Mouse (Mus musculus) forebrain, embryonic 12.5 days (tissue): ENCODE results near the gene Spata46. TPM values are rescaled to one million over a fixed set of nuclear protein-coding genes. Genes with fewer than 3 reads are reported as not detected.

Experiments used
- ATAC-seq: fragments of 200-750 bp; cut with Nextera tagmentation; 2 replicates; pipeline ENCODE4 v1.8.0; 2017; ENCODE audit warnings: moderate TSS enrichment; ENCODE audit not compliant: low FRiP score
- H3K27ac ChIP-seq: fragments of 300-500 bp; sonication (generic); 2 replicates; pipeline ENCODE4 v1.5.1; 2016; ENCODE audit warnings: mild to moderate bottlenecking
- H3K27me3 ChIP-seq: fragments of 300-500 bp; sonication (generic); 2 replicates; pipeline ENCODE4 v1.6.1; 2016; ENCODE audit warnings: mild to moderate bottlenecking
- H3K36me3 ChIP-seq: fragments of 300-500 bp; sonication (generic); replicated peaks from 2 replicates; pipeline ENCODE4 v1.6.1; 2016; ENCODE audit warnings: mild to moderate bottlenecking
- H3K4me1 ChIP-seq: fragments of 300-500 bp; sonication (generic); 2 replicates; pipeline ENCODE4 v1.6.1; 2016
- H3K4me2 ChIP-seq: fragments of 300-500 bp; sonication (generic); 2 replicates; pipeline ENCODE4 v1.6.1; 2016; ENCODE audit warnings: mild to moderate bottlenecking, moderate library complexity
- H3K4me3 ChIP-seq: fragments of 300-500 bp; sonication (generic); replicated peaks from 2 replicates; pipeline ENCODE4 v1.5.1; 2016; ENCODE audit warnings: mild to moderate bottlenecking
- H3K9ac ChIP-seq: fragments of 300-500 bp; sonication (generic); 2 replicates; pipeline ENCODE4 v1.6.1; 2016; ENCODE audit warnings: mild to moderate bottlenecking
- H3K9me3 ChIP-seq: fragments of 300-500 bp; sonication (generic); 2 replicates; pipeline ENCODE4 v1.6.1; 2016
- WGBS: fragments of 180-500 bp; shearing (Covaris S2); methylation state at CpG from one replicate; pipeline ENCODE4 v1.1.7; 2016; 5-methylcytosine and 5-hydroxymethylcytosine counted together
- polyA plus RNA-seq: library from polyadenylated mRNA; unstranded; fragments of >200 nt; fragmentation: Nextera tagmentation; extraction: Ambion mirVana; gene quantifications from 2 replicates; pipeline ENCODE4 v1.2.1, GENCODE M21; 2016

The Spata46 gene
- polyA plus RNA-seq = 1.5 and 2.1 TPM in 2 replicates

GRCm38 (mm10) chr1:170308503-170308902 is at the start of gene Spata46:
Gene Spata46 (plus strand): TSS chr1:170308803.
- Histone ChIP-seq H3K9ac (no peak within 1 kb of the TSS), H3K4me3 (no peak within 1 kb of the TSS), H3K27ac (no peak within 1 kb of the TSS), H3K4me1 (peaks cover 6% of the 10 kb centered on the region; the same call in 1 of the 2 replicates), H3K36me3 (0 out of 2 replicates have a peak, but pooled peaks cover 3% of the 10 kb centered on the region), H3K27me3 (no peaks in the 10 kb centered on the region), H3K4me2 (no peak within 1 kb of the TSS), H3K9me3 (no peaks in the 10 kb centered on the region)
- WGBS = 92% methylated on average over 4 of the region's 4 CpGs
- no peak for ATAC-seq

- no peak overlapping the region for H3K27ac ChIP-seq
These were observed 38.3 kb upstream of the Spata46 start for GRCm38 (mm10) chr1:170270281-170270680.

GRCm38 (mm10) chr1:170270696-170271095 is 37.9 kb upstream of the Spata46 start:
- Histone ChIP-seq H3K4me1 (no peaks in the 10 kb centered on the region), H3K9me3 (peaks cover 14% of the 10 kb centered on the region; the same call in 1 of the 2 replicates), H3K36me3 (no peaks in the 10 kb centered on the region), H3K27me3 (no peaks in the 10 kb centered on the region), H3K4me2 (no peak overlapping the region), H3K27ac (no peak overlapping the region), H3K4me3 (no peak overlapping the region), H3K9ac (no peak overlapping the region)
- ATAC-seq = no peak
- 87% methylated on average over 4 of the region's 4 CpGs for WGBS

More at GRCm38 (mm10) chr1:170270281-170270680, 38.3 kb upstream of the Spata46 start:
- H3K9ac ChIP-seq = no peak overlapping the region
- WGBS = 91% methylated on average over 6 of the region's 6 CpGs
- 0 out of 2 replicates have a peak, but pooled peaks cover 11% of the 10 kb centered on the region for H3K9me3 ChIP-seq
- H3K36me3 ChIP-seq = no peaks in the 10 kb centered on the region
- H3K27me3 ChIP-seq = no peaks in the 10 kb centered on the region
- ATAC-seq = no peak
- no peak overlapping the region for H3K4me3 ChIP-seq
- no peaks in the 10 kb centered on the region for H3K4me1 ChIP-seq
- H3K4me2 ChIP-seq = no peak overlapping the region

- peaks cover 4% of the 10 kb centered on the region; the same call in 1 of the 2 replicates for H3K9me3 ChIP-seq
- no peaks in the 10 kb centered on the region for H3K27me3 ChIP-seq
- no peak overlapping the region for H3K9ac ChIP-seq
- no peaks in the 10 kb centered on the region for H3K4me1 ChIP-seq
- H3K4me3 ChIP-seq = no peak overlapping the region
- no peak for ATAC-seq
- H3K27ac ChIP-seq = no peak overlapping the region
- H3K4me2 ChIP-seq = no peak overlapping the region
- H3K36me3 ChIP-seq = no peaks in the 10 kb centered on the region
These were observed 35.4 kb upstream of the Spata46 start for GRCm38 (mm10) chr1:170273252-170273651.

GRCm38 (mm10) chr1:170277016-170277415 is 31.6 kb upstream of the Spata46 start, which contains the start of gene Sh2d1b1:
Gene Sh2d1b1 (plus strand): TSS chr1:170277320.
- no peak within 1 kb of the TSS for H3K9ac ChIP-seq
- no peaks in the 10 kb centered on the region for H3K36me3 ChIP-seq
- H3K4me3 ChIP-seq = no peak within 1 kb of the TSS
- 99% methylated on average over 3 of the region's 3 CpGs for WGBS
- no peak within 1 kb of the TSS for H3K4me2 ChIP-seq
- H3K27me3 ChIP-seq = no peaks in the 10 kb centered on the region
- no peak for ATAC-seq
- H3K27ac ChIP-seq = no peak within 1 kb of the TSS
- H3K4me1 ChIP-seq = no peaks in the 10 kb centered on the region
- peaks cover 4% of the 10 kb centered on the region; the same call in 1 of the 2 replicates for H3K9me3 ChIP-seq

GRCm38 (mm10) chr1:170282415-170283129 is 26.0 kb upstream of the Spata46 start:
- no peak overlapping the region for H3K4me2 ChIP-seq
- H3K36me3 ChIP-seq = no peaks in the 10 kb centered on the region
- H3K27me3 ChIP-seq = no peaks in the 10 kb centered on the region
- H3K4me3 ChIP-seq = no peak overlapping the region
- no peaks in the 10 kb centered on the region for H3K9me3 ChIP-seq
- WGBS = 77% methylated on average over 4 of the region's 4 CpGs
- H3K4me1 ChIP-seq = no peaks in the 10 kb centered on the region
- H3K27ac ChIP-seq = no peak overlapping the region
- H3K9ac ChIP-seq = no peak overlapping the region
- ATAC-seq = no peak

GRCm38 (mm10) chr1:170292239-170292951 is 16.2 kb upstream of the Spata46 start:
- Histone ChIP-seq H3K4me3 (no peak overlapping the region), H3K4me2 (no peak overlapping the region), H3K27me3 (no peaks in the 10 kb centered on the region), H3K9ac (no peak overlapping the region), H3K27ac (no peak overlapping the region), H3K4me1 (peaks cover 6% of the 10 kb centered on the region; the same call in 1 of the 2 replicates), H3K36me3 (no peaks in the 10 kb centered on the region), H3K9me3 (no peaks in the 10 kb centered on the region)
- WGBS = 43% methylated on average over 9 of the region's 9 CpGs
- peak; percentile 68 for ATAC-seq

- Histone ChIP-seq H3K4me2 (no peak overlapping the region), H3K9me3 (no peaks in the 10 kb centered on the region), H3K9ac (no peak overlapping the region), H3K4me3 (no peak overlapping the region), H3K36me3 (no peaks in the 10 kb centered on the region), H3K4me1 (peaks cover 6% of the 10 kb centered on the region; the same call in 1 of the 2 replicates), H3K27ac (no peak overlapping the region), H3K27me3 (no peaks in the 10 kb centered on the region)
- no peak for ATAC-seq
- WGBS = 73% methylated on average over 5 of the region's 5 CpGs
These were observed 15.3 kb upstream of the Spata46 start for GRCm38 (mm10) chr1:170293257-170293656.

GRCm38 (mm10) chr1:170294786-170295570 is 13.6 kb upstream of the Spata46 start:
- ATAC-seq = no peak
- H3K27me3 ChIP-seq = no peaks in the 10 kb centered on the region
- H3K9ac ChIP-seq = no peak overlapping the region
- peaks cover 6% of the 10 kb centered on the region; the same call in 1 of the 2 replicates for H3K4me1 ChIP-seq
- no peaks in the 10 kb centered on the region for H3K9me3 ChIP-seq
- no peak overlapping the region for H3K4me3 ChIP-seq
- no peaks in the 10 kb centered on the region for H3K36me3 ChIP-seq
- H3K4me2 ChIP-seq = no peak overlapping the region
- 70% methylated on average over 15 of the region's 15 CpGs for WGBS
- no peak overlapping the region for H3K27ac ChIP-seq

- H3K27me3 ChIP-seq = no peaks in the 10 kb centered on the region
- ATAC-seq = no peak
- H3K9me3 ChIP-seq = no peaks in the 10 kb centered on the region
- H3K4me2 ChIP-seq = no peak overlapping the region
- H3K36me3 ChIP-seq = 0 out of 2 replicates have a peak, but pooled peaks cover 9% of the 10 kb centered on the region
- WGBS = 83% methylated on average over 4 of the region's 4 CpGs
- no peak overlapping the region for H3K9ac ChIP-seq
- no peak overlapping the region for H3K4me3 ChIP-seq
- H3K4me1 ChIP-seq = peaks cover 11% of the 10 kb centered on the region; the same call in 1 of the 2 replicates
- H3K27ac ChIP-seq = no peak overlapping the region
These were observed 9.1 kb upstream of the Spata46 start for GRCm38 (mm10) chr1:170299496-170299895.

GRCm38 (mm10) chr1:170301686-170302085 is 6.9 kb upstream of the Spata46 start:
- 0 out of 2 replicates have a peak, but pooled peaks cover 12% of the 10 kb centered on the region for H3K36me3 ChIP-seq
- no peak overlapping the region for H3K9ac ChIP-seq
- no peaks in the 10 kb centered on the region for H3K27me3 ChIP-seq
- H3K27ac ChIP-seq = no peak overlapping the region
- no peak overlapping the region for H3K4me2 ChIP-seq
- peaks cover 5% of the 10 kb centered on the region; the same call in 1 of the 2 replicates for H3K4me1 ChIP-seq
- no peak overlapping the region for H3K4me3 ChIP-seq
- 97% methylated on average over 9 of the region's 9 CpGs for WGBS
- H3K9me3 ChIP-seq = no peaks in the 10 kb centered on the region
- no peak for ATAC-seq

- Histone ChIP-seq H3K36me3 (0 out of 2 replicates have a peak, but pooled peaks cover 12% of the 10 kb centered on the region), H3K27ac (no peak overlapping the region), H3K27me3 (no peaks in the 10 kb centered on the region), H3K4me3 (no peak overlapping the region), H3K4me1 (peaks cover 5% of the 10 kb centered on the region; the same call in 1 of the 2 replicates), H3K9me3 (no peaks in the 10 kb centered on the region), H3K4me2 (no peak overlapping the region), H3K9ac (no peak overlapping the region)
- no peak for ATAC-seq
- 82% methylated on average over 6 of the region's 6 CpGs for WGBS
These were observed 6.1 kb upstream of the Spata46 start for GRCm38 (mm10) chr1:170302456-170302855.
